In the genomic region with DNA sequence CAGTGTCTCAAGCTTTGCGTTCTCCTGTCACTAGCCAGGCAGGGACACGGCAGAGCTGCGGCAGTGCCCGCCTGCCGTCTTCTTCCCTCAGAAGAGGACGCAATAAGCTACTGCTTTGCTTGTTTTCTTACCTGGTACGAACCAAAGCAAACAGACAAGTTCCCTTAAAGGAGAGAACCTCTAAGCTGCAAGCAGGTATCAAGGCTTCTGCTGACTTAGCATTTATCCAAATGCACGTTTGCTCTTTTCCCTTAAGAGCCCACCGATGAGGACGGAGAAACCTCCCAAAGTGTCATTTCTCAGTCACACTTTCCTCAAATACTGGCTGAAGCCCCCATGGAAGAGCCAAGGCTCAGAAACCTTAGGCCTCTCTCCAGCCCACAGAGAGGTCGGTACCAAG, we compare ENCODE assay signal across 18 mouse cellular contexts. TPM values are rescaled to one million over a fixed set of nuclear protein-coding genes. Genes with fewer than 3 reads are reported as not detected.
A peak's percentile ranks its signal among the peaks of the same experiment; 100 is the strongest.
DNase-seq lines count a peak whose midpoint lies in the region; TF ChIP-seq lines count a peak whose summit lies in the region.
"Had no signal": no experiment of that assay in that cellular context is flagged by ENCODE, and none has a peak within 500 bp of the region (broad histone marks: within the 10 kb centered on the region; RNA-seq: fewer than 3 reads in every experiment).

No protein-coding gene starts in this region.

- H3K4me3 ChIP-seq in heart, embryonic 10.5 days: no peak overlapping the region
- no peak overlapping the region for H3K4me3 ChIP-seq in heart, adult 2 months
- H3K4me3 ChIP-seq in ES-E14 (ENCODE audit: insufficient read depth in 1 of 2, low read depth in 1 of 2, low read length in 2 of 2, poor library complexity in 1 of 2, severe bottlenecking in 1 of 2): no peak overlapping the region
- H3K4me3 ChIP-seq: embryonic facial prominence, embryonic 10.5 days; embryonic facial prominence, embryonic 12.5 days; forebrain, embryonic 13.5 days; forebrain, embryonic 15.5 days had no signal

- DNase-seq in heart, embryonic 10.5 days (ENCODE audit: low spot score): no peak
- DNase-seq in heart, adult 2 months: no peak
- DNase-seq in 3134 (ENCODE audit: extremely low read depth, insufficient read length, low spot score) (peak; percentile 13), ES-E14 (ENCODE audit: low read depth, low spot score) (no peak)
- DNase-seq in adrenal gland, postnatal 4 days (ENCODE audit: low spot score in 2 of 2): no peak
- DNase-seq: adrenal gland, adult 2 months; adrenal gland, postnatal 10 days; adrenal gland, postnatal 25 days; cerebellum, adult 11-12 months; cerebellum, adult 2 months; cerebellum, adult 9-10 months; cerebellum, postnatal 10 days; cerebellum, postnatal 25 days; forebrain, postnatal 0 days had no signal

- no peak for TF ChIP-seq EP300 in heart, adult 2 months (IDR thresholded peaks at IDR 0.05; ENCODE audit: insufficient read depth, low read depth, low read length)

- no peak for TF ChIP-seq POLR2A in heart, adult 2 months (IDR thresholded peaks at IDR 0.05; ENCODE audit: insufficient read depth, low read depth, low read length)

- peaks cover 35% of the 10 kb centered on the region for H3K36me3 ChIP-seq in heart, embryonic 10.5 days
- peaks cover 2% of the 10 kb centered on the region for H3K36me3 ChIP-seq in heart, adult 2 months (ENCODE audit: control insufficient read depth, insufficient read depth, low read length)
- peaks cover 6% of the 10 kb centered on the region; the same call in 1 of the 2 replicates for H3K36me3 ChIP-seq in ES-E14 (ENCODE audit: control insufficient read depth, insufficient read depth, low read length, poor library complexity, severe bottlenecking)

- peaks cover 33% of the 10 kb centered on the region for H3K4me1 ChIP-seq in heart, embryonic 10.5 days
- no peaks in the 10 kb centered on the region for H3K4me1 ChIP-seq in heart, adult 2 months (ENCODE audit: control insufficient read depth, insufficient read depth, low read length)
- H3K4me1 ChIP-seq in ES-E14 (ENCODE audit: control insufficient read depth in 2 of 2, insufficient read depth in 2 of 2, low read length in 2 of 2, poor library complexity in 1 of 2): no peaks in the 10 kb centered on the region
- H3K4me1 ChIP-seq: embryonic facial prominence, embryonic 10.5 days; embryonic facial prominence, embryonic 12.5 days; forebrain, embryonic 13.5 days; forebrain, embryonic 15.5 days had no signal

- WGBS in heart, embryonic 10.5 days: 75% methylated on average over 11 of the region's 11 CpGs
- 88% methylated on average over 11 of the region's 11 CpGs for WGBS in heart, adult 2 months

- H3K27me3 ChIP-seq in heart, embryonic 10.5 days (ENCODE audit: insufficient read depth, poor library complexity, severe bottlenecking): no peaks in the 10 kb centered on the region
- H3K27me3 ChIP-seq in heart, adult 2 months (ENCODE audit: control insufficient read depth, insufficient read depth, low read length): no peaks in the 10 kb centered on the region
- H3K27me3 ChIP-seq: embryonic facial prominence, embryonic 12.5 days; forebrain, embryonic 13.5 days; forebrain, embryonic 15.5 days had no signal

- intact Hi-C loops in heart, adult 2 months (cut with DNase I): loop anchor here (5.0 kb wide), 1 partner anchor 44 kb away; a partner anchor contains a TSS

- H3K27ac ChIP-seq in heart, embryonic 10.5 days: 0 out of 2 replicates have a peak overlapping the region, but pooled peaks have one; percentile 17
- no peak overlapping the region for H3K27ac ChIP-seq in heart, adult 2 months
- H3K27ac ChIP-seq in ES-E14 (ENCODE audit: insufficient read depth, low read depth, low read length, poor library complexity, severe bottlenecking): no peak overlapping the region
- H3K27ac ChIP-seq: embryonic facial prominence, embryonic 10.5 days; embryonic facial prominence, embryonic 12.5 days; forebrain, embryonic 13.5 days; forebrain, embryonic 15.5 days had no signal

- in situ Hi-C loops in ES-E14 (cut with MboI; ENCODE audit: low sequenced_read_pairs in 2 of 2, unreplicated experiment in 2 of 2): no loop called here

- no peaks in the 10 kb centered on the region for H3K9me3 ChIP-seq in heart, embryonic 10.5 days
- no peaks in the 10 kb centered on the region for H3K9me3 ChIP-seq in ES-E14 (ENCODE audit: control insufficient read depth, insufficient read depth, low read depth, low read length)
- H3K9me3 ChIP-seq: embryonic facial prominence, embryonic 10.5 days; embryonic facial prominence, embryonic 12.5 days; forebrain, embryonic 13.5 days; forebrain, embryonic 15.5 days had no signal

- H3K79me2 ChIP-seq in heart, adult 2 months (replicated peaks; ENCODE audit: control insufficient read depth, insufficient read depth, low read length): no peaks in the 10 kb centered on the region

- H3K9ac ChIP-seq in heart, adult 2 months (ENCODE audit: low read depth, low read length): no peak overlapping the region
- no peak overlapping the region for H3K9ac ChIP-seq in ES-E14 (ENCODE audit: insufficient read depth, low read depth, low read length, poor library complexity, severe bottlenecking)
- H3K9ac ChIP-seq: embryonic facial prominence, embryonic 12.5 days; forebrain, embryonic 13.5 days; forebrain, embryonic 15.5 days; forebrain, postnatal 0 days had no signal

- no peak for TF ChIP-seq CTCF in heart, adult 2 months (IDR thresholded peaks at IDR 0.05)

TF ChIP-seq in ES-E14, 5 proteins besides CTCF, POLR2A, EP300 and RAD21:
- no peak for TF ChIP-seq ZNF384 (IDR thresholded peaks at IDR 0.05; ENCODE audit: low read depth, low read length)
- peak; percentile 62; the same call in 1 of the 2 replicates for TF ChIP-seq MAFK (IDR thresholded peaks at IDR 0.05; ENCODE audit: insufficient read depth, low read depth, low read length)
TF ChIP-seq in ES-E14: peak in this region for 1.

RNA-seq across cellular contexts. Expression of a gene that starts 46.1 kb away (rescaled TPM):
- polyA plus RNA-seq in heart, embryonic 10.5 days (2016; fragmentation: Nextera tagmentation; extraction: Ambion mirVana): 0.84 and 2.0 TPM in 2 replicates
- total RNA-seq in heart, adult 2 months (2021): 1 to 10 TPM; 1.9 to 2.1 TPM
- polyA plus RNA-seq in heart, adult 2 months (2012; rRNA removed): 1.0 and 1.1 TPM in 2 replicates
- 0.45 TPM in 1 of 2 replicates, not detected in the other for total RNA-seq in ES-E14 (2012; rRNA removed)
- total RNA-seq in adrenal gland, postnatal 4 days (2021): 1 to 10 TPM; 1.5 TPM
- polyA plus RNA-seq: adrenal gland, adult 2 months; cerebellum, adult 2 months had no signal
